Mouse (Mus musculus) ovary, postnatal 10 days (tissue): Measurements from ENCODE around the gene Scaf1.

Experiments
- DNase-seq: peaks from one replicate; pipeline ENCODE4 v3.0.0; 2022; ENCODE audit warnings: low spot score

Scaf1 gene

GRCm38 (mm10) chr7:44954091-44954885 is 61.9 kb downstream of the Scaf1 start:
- DNase-seq = no peak

GRCm38 (mm10) chr7:44953561-44953960 is 62.6 kb downstream of the Scaf1 start:
- DNase-seq = no peak
